Mouse (Mus musculus) heart, postnatal 14 days (tissue): ENCODE results near the gene Efcab11. TPM values are rescaled to one million over a fixed set of nuclear protein-coding genes. Genes with fewer than 3 reads are reported as not detected.

Experiments used
- total RNA-seq, 2 experiments: library from RNA; stranded (reverse); gene quantifications; 2 replicates each; pipeline ENCODE4 v1.2.3; 2021

Efcab11 gene
- total RNA-seq, 2 experiments from 2014 or later, result 0.62 to 0.90 TPM

Other genes starting within 250 kb of the Efcab11 start
- 10 to 100 TPM in 1 of 2 experiments, 1 to 10 TPM in 1; 9.7 to 11.8 TPM for gene Tdp1, start 78 bp upstream of the Efcab11 start, total RNA-seq
- under 1 TPM; 0.50 to 0.63 TPM for gene Kcnk13, start 80.1 kb upstream of the Efcab11 start, total RNA-seq
- 100 to 1,000 TPM; 134 to 135 TPM for gene Psmc1, start 225.7 kb upstream of the Efcab11 start, total RNA-seq